Mouse (Mus musculus) bone marrow, adult 2 months (tissue): ENCODE measurements around the gene Nhlh2. TPM values are rescaled to one million over a fixed set of nuclear protein-coding genes. Genes with fewer than 3 reads are reported as not detected.

Experiments
- H3K27ac ChIP-seq: fragments of 200-500 bp; 2 replicates; pipeline ENCODE4 v1.5.1; 2012; ENCODE audit warnings: low read depth, mild to moderate bottlenecking, control low read depth, inconsistent platforms, low read length; ENCODE audit not compliant: control insufficient read depth, poor library complexity, insufficient read depth
- H3K4me1 ChIP-seq: fragments of 200-500 bp; 2 replicates; pipeline ENCODE4 v1.6.1; 2011; ENCODE audit warnings: low read length; ENCODE audit not compliant: control insufficient read depth, insufficient read depth
- H3K4me3 ChIP-seq: fragments of 200-500 bp; replicated peaks from 2 replicates; pipeline ENCODE3; 2011; ENCODE audit warnings: mild to moderate bottlenecking, low read depth, low read length, control low read depth; ENCODE audit not compliant: control insufficient read depth
- CTCF ChIP-seq: fragments of 200-500 bp; IDR thresholded peaks from 2 replicates; pipeline ENCODE4 v1.5.1; 2011; ENCODE audit warnings: low read length, control low read depth; ENCODE audit not compliant: control insufficient read depth, insufficient read depth
- POLR2A ChIP-seq: fragments of 200-500 bp; IDR thresholded peaks from 2 replicates; pipeline ENCODE4 v1.6.1; 2011; ENCODE audit warnings: low read depth, mild to moderate bottlenecking, control low read depth, low read length, borderline replicate concordance; ENCODE audit not compliant: control insufficient read depth
- WGBS: fragments of 180-500 bp; shearing (Covaris S2); methylation state at CpG from one replicate; pipeline ENCODE4 v1.1.7; 2018; 5-methylcytosine and 5-hydroxymethylcytosine counted together
- polyA plus RNA-seq: library from polyadenylated mRNA; stranded (reverse); fragments of >200 nt; gene quantifications from 2 replicates; pipeline ENCODE4 v1.2.4, GENCODE M21; 2011; ENCODE audit warnings: low replicate concordance; ENCODE audit not compliant: missing spikeins, insufficient read depth, insufficient read length

The Nhlh2 gene
- polyA plus RNA-seq, 1 experiment = not detected

- no peaks in the 10 kb centered on the region for H3K4me1 ChIP-seq
- H3K27ac ChIP-seq = no peak overlapping the region
- 83% methylated on average over 4 of the region's 4 CpGs for WGBS
- H3K4me3 ChIP-seq = no peak overlapping the region
- TF ChIP-seq CTCF (no peak), POLR2A (no peak)
Observed at GRCm38 (mm10) chr3:102041632-102042031, 31.8 kb downstream of the Nhlh2 start.

- H3K4me3 ChIP-seq = no peak overlapping the region
- no peaks in the 10 kb centered on the region for H3K4me1 ChIP-seq
- no peak for TF ChIP-seq POLR2A
- TF ChIP-seq CTCF = no peak
- H3K27ac ChIP-seq = no peak overlapping the region
- WGBS = 31% methylated on average over 3 of the region's 3 CpGs
Observed at GRCm38 (mm10) chr3:102045071-102045470, 35.2 kb downstream of the Nhlh2 start.

- TF ChIP-seq CTCF (no peak), POLR2A (no peak)
- no peak overlapping the region for H3K27ac ChIP-seq
- no peak overlapping the region for H3K4me3 ChIP-seq
- 79% methylated on average over 2 of the region's 2 CpGs for WGBS
- H3K4me1 ChIP-seq = no peaks in the 10 kb centered on the region
Observed at GRCm38 (mm10) chr3:102047532-102047931, 37.7 kb downstream of the Nhlh2 start.

GRCm38 (mm10) chr3:102049207-102050104, 39.6 kb downstream of the Nhlh2 start:
- Histone ChIP-seq H3K4me3 (no peak overlapping the region), H3K27ac (no peak overlapping the region), H3K4me1 (no peaks in the 10 kb centered on the region)
- 83% methylated on average over 14 of the region's 14 CpGs for WGBS
- TF ChIP-seq POLR2A (no peak), CTCF (no peak)

GRCm38 (mm10) chr3:102052036-102052435, 42.2 kb downstream of the Nhlh2 start:
- no peaks in the 10 kb centered on the region for H3K4me1 ChIP-seq
- WGBS = 68% methylated on average over 3 of the region's 3 CpGs
- no peak overlapping the region for H3K4me3 ChIP-seq
- TF ChIP-seq POLR2A (no peak), CTCF (no peak)
- no peak overlapping the region for H3K27ac ChIP-seq

GRCm38 (mm10) chr3:102053293-102053692, 43.4 kb downstream of the Nhlh2 start:
- no peaks in the 10 kb centered on the region for H3K4me1 ChIP-seq
- WGBS = 75% methylated on average over 8 of the region's 8 CpGs
- no peak overlapping the region for H3K4me3 ChIP-seq
- H3K27ac ChIP-seq = no peak overlapping the region
- no peak for TF ChIP-seq POLR2A
- TF ChIP-seq CTCF = no peak

- TF ChIP-seq POLR2A = no peak
- no peak for TF ChIP-seq CTCF
- Histone ChIP-seq H3K4me3 (no peak overlapping the region), H3K4me1 (no peaks in the 10 kb centered on the region), H3K27ac (no peak overlapping the region)
- 86% methylated on average over 4 of the region's 4 CpGs for WGBS
Observed at GRCm38 (mm10) chr3:102055878-102056277, 46.0 kb downstream of the Nhlh2 start.

- no peak overlapping the region for H3K4me3 ChIP-seq
- H3K4me1 ChIP-seq = no peaks in the 10 kb centered on the region
- H3K27ac ChIP-seq = no peak overlapping the region
- 69% methylated on average over 6 of the region's 6 CpGs for WGBS
- no peak for TF ChIP-seq POLR2A
- TF ChIP-seq CTCF = no peak
Observed at GRCm38 (mm10) chr3:102060065-102060464, 50.2 kb downstream of the Nhlh2 start.
